Mouse (Mus musculus) kidney, adult 9 months (tissue): ENCODE measurements at regions not wholly inside any gene's neighbourhood (a gene's known extent, or its start where the extent isn't known, plus 50 kb on each side); places are given as distances from the start of the nearest gene placed in this dataset.
A peak's percentile ranks its signal among the peaks of the same experiment; 100 is the strongest.

ENCODE experiments used
- DNase-seq: peaks from one replicate; pipeline ENCODE4 v3.0.0; 2022

DNA sequence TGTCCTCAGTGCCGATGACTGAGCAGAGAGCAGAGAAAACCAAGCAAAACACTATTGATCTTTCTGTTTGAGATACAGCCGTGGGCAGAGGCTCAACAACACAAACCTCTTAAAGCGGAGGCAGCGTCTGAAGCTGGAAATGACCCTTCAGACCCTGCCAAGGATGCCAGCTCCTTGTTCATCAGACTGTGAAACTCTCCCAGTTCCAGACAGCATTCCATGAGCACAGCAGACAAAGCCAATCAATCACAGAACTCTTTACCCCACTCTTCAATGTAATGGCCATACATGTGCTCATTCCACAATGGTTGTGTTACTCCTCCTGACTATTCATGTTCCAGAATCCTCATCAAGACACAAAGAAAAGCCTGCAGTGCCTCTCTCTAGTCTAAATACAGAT, 73.5 kb downstream of the Tmem114 start:
- peak; percentile 21 for DNase-seq

DNA sequence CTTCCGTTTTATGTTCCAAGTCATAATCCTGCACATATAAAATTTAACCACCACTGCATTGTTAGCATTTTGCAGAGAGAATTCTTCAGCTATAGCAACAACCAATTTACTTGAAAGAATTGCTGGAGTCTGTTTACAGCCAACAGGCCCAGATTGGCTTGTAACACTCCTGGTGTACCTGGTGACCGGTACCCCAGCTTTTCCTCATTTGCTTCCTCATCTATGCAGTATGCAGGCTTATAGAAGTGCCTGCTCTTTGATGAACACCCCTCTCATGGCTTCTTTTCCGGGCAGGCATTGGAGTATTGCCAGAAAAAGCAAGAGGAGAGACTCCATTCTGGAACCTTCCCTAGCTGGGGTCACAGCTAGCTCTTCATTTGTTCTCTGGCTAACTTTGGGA, 75.8 kb downstream of the Tmem114 start:
- DNase-seq = no peak

DNA sequence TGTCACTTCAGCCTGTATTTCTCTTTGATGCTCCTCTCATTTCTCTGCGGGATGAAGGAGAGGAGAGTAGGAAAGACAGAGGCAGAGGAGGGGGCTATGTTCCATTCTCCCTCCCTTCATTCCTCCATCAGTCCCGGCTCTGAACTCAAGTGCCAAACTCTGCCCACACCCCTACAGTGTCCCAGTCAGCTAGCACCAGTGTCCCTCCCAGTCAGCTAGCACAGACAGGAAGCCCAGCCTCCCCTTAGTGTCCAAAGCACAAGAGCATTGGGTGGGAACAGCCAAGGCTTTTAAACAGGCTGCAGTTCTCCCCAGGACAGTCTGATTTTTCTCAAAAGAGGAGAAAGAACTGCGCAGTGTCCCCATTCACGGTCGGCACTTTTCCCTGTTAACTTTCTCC, 76.3 kb downstream of the Tmem114 start:
- DNase-seq = no peak

DNA sequence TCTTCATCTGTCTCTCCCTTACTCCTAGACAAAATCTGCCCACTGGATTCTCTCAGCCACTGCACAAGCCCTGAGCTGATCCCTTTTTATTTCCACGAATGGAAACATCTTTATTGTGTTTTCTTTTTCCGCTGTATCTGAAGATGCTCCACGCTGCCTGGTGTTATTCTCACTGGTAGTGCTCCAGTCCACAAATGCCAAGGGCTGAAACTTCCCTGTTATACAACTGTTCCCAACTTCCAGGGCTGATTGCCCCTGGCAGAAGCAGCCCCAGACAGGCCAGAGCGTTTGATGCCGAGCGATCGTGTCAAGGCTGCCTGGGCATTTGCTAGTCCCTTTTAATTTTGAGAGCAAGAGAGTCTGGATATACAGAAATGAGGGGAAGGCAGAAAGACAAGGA, 79.7 kb downstream of the Tmem114 start:
- no peak for DNase-seq

DNA sequence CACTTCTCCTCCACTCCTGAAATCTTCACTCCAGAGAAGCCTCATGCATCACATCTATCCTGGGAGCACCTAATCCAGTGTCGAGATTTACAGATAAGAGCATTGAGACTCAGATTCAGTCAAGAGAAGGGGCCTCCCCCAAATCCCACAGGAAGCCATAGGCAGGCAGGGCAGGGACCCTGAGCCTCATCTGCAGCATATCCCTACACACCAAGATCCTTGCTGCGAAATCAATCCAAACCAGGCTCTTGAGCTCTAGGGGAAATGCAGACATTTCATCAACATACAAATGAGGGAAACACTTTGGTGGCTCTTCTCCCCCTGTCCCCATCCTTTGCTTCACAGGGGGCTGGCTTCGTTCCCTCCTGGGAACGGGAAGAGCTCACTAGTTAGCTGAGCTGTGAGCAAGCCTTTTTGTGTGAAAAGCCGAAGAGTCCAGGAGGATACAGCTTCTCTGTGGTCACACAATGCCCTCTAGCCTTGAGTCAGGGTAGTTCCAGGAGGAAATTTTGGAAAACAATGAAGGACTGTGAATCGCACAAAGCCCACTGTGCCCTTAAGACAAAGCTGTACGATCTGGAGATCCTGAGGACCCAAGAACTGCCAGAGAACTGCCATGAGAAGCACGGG, 91.7 kb downstream of the Tmem114 start:
- peak; percentile 5 for DNase-seq

DNA sequence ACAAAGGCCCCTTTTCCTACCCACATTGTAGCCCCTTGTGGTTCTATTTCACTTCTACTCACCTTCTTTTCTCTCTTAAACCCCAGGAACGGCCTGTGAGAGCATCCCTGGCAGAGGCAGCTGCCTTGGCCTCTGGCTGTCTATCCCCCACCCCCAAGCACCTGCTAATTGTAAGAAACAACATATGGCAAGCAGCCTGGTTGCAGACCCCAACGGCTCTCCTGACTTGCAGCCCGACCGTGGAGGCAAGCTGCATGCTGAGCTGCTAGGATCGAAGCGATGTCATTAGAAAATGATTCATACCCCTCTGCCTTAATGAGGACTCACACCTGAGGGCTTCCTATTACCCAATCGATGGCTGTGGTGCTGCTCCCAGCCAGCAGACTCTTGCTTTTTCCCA, 112.9 kb downstream of the Tmem114 start:
- no peak for DNase-seq

DNA sequence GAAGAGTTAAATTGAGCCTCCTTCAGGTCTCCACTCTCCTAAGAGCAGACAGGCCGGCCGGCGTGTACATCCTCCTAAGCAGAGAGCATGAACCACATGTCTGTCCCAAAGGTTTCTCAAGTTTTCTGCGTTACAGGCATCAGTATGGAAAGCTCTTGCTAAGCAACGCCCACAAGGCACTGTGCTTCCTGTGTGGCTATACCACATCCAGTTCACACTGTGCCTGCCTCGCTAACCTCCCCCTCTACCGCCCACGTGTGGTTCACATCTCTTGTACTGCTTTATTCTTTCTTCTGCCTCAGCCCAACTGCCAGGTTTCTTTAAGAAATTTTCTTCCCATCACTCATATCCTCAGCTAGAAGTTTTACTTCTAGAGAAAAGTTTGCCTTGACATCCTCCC, 118.5 kb downstream of the Tmem114 start:
- no peak for DNase-seq
